Comparison of ENCODE assay signal across 9 mouse cellular contexts in the genomic region with DNA sequence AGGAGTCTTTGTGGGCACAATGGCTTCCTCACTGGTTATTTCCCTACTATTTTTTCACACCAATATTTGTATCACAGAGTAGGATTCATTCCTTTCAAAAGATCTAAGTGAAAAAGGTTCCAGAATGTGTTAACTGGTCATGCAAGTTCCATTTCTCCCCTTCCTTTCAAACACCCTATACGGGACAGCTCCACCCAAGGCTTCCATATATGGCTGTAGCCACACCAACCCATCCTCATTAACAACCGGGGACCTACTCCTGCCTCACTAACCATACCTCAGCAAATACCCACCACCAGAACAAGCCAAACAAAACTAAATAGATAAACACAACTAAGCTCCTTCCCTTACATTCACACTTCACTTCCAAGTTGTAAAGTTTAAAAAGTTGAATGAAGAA. TPM values are rescaled to one million over a fixed set of nuclear protein-coding genes. Genes with fewer than 3 reads are reported as not detected.
DNase-seq lines count a peak whose midpoint lies in the region; ATAC-seq and TF ChIP-seq lines count a peak whose summit lies in the region.
"Had no signal": no experiment of that assay in that cellular context is flagged by ENCODE, and none has a peak within 500 bp of the region (broad histone marks: within the 10 kb centered on the region; RNA-seq: fewer than 3 reads in every experiment).

No protein-coding gene starts in this region.

- no peaks in the 10 kb centered on the region for H3K27me3 ChIP-seq in heart, embryonic 15.5 days
- H3K27me3 ChIP-seq in hindbrain, embryonic 15.5 days: no peaks in the 10 kb centered on the region
- H3K27me3 ChIP-seq in midbrain, embryonic 15.5 days (replicated peaks): no peaks in the 10 kb centered on the region

- peak overlapping the region; percentile 79 for H3K4me3 ChIP-seq in heart, embryonic 15.5 days
- H3K4me3 ChIP-seq in hindbrain, embryonic 15.5 days: peak overlapping the region; percentile 91
- peak overlapping the region; percentile 90 for H3K4me3 ChIP-seq in midbrain, embryonic 15.5 days

- TF ChIP-seq CTCF in brain, embryonic 14.5 days (IDR thresholded peaks at IDR 0.05; ENCODE audit: borderline replicate concordance, extremely low read depth, insufficient read depth, insufficient read length): no peak

- DNase-seq in heart, postnatal 25 days (ENCODE audit: low spot score): no peak
- peak; percentile 24 for DNase-seq in brain, embryonic 14.5 days (ENCODE audit: low read depth)
- no peak for DNase-seq in spleen, adult 12 weeks (ENCODE audit: low spot score)
- no peak for DNase-seq in thymus, postnatal 4 days
- DNase-seq in layer of hippocampus, adult 9-10 months (ENCODE audit: low spot score): no peak
- DNase-seq: lung, postnatal 4 days had no signal

- no peak overlapping the region for H3K9ac ChIP-seq in heart, embryonic 15.5 days
- H3K9ac ChIP-seq in hindbrain, embryonic 15.5 days: peak overlapping the region; percentile 77; the same call in 1 of the 2 replicates
- H3K9ac ChIP-seq in midbrain, embryonic 15.5 days: no peak overlapping the region

- TF ChIP-seq POLR2A in brain, embryonic 14.5 days (IDR thresholded peaks at IDR 0.05; ENCODE audit: borderline replicate concordance, extremely low read depth, insufficient read depth, insufficient read length, poor library complexity, severe bottlenecking): no peak

- 8% methylated on average over 2 of the region's 2 CpGs for WGBS in heart, embryonic 15.5 days
- WGBS in hindbrain, embryonic 15.5 days: 2% methylated on average over 2 of the region's 2 CpGs
- WGBS in midbrain, embryonic 15.5 days: 12% methylated on average over 2 of the region's 2 CpGs

- no peak overlapping the region for H3K27ac ChIP-seq in heart, embryonic 15.5 days
- no peak overlapping the region for H3K27ac ChIP-seq in hindbrain, embryonic 15.5 days (replicated peaks)
- no peak overlapping the region for H3K27ac ChIP-seq in midbrain, embryonic 15.5 days

- intact Hi-C loops in heart, postnatal 25 days (cut with DNase I): loop anchor here (5.0 kb wide), 5 partner anchors 84 to 359 kb away; partner anchors contain the start of genes Immt, Krcc1 and Rnf103

- peak overlapping the region; percentile 71 for H3K4me2 ChIP-seq in heart, embryonic 15.5 days
- peak overlapping the region; percentile 71 for H3K4me2 ChIP-seq in hindbrain, embryonic 15.5 days
- peak overlapping the region; percentile 77 for H3K4me2 ChIP-seq in midbrain, embryonic 15.5 days

- no peaks in the 10 kb centered on the region for H3K9me3 ChIP-seq in heart, embryonic 15.5 days (replicated peaks)
- no peaks in the 10 kb centered on the region for H3K9me3 ChIP-seq in hindbrain, embryonic 15.5 days
- no peaks in the 10 kb centered on the region for H3K9me3 ChIP-seq in midbrain, embryonic 15.5 days

- peaks cover 25% of the 10 kb centered on the region for H3K36me3 ChIP-seq in heart, embryonic 15.5 days
- H3K36me3 ChIP-seq in hindbrain, embryonic 15.5 days: peaks cover 11% of the 10 kb centered on the region; the same call in 1 of the 2 replicates
- peaks cover 5% of the 10 kb centered on the region; the same call in 1 of the 2 replicates for H3K36me3 ChIP-seq in midbrain, embryonic 15.5 days (replicated peaks)

- peaks cover 21% of the 10 kb centered on the region for H3K4me1 ChIP-seq in heart, embryonic 15.5 days (replicated peaks)
- peaks cover 31% of the 10 kb centered on the region for H3K4me1 ChIP-seq in hindbrain, embryonic 15.5 days (replicated peaks)
- peaks cover 31% of the 10 kb centered on the region for H3K4me1 ChIP-seq in midbrain, embryonic 15.5 days

- ATAC-seq in heart, embryonic 15.5 days (replicated peaks; ENCODE audit: insufficient number of reproducible peaks, insufficient read depth, low FRiP score, low read depth): no peak
- no peak for ATAC-seq in hindbrain, embryonic 15.5 days (ENCODE audit: low FRiP score, low read depth)
- ATAC-seq in midbrain, embryonic 15.5 days (replicated peaks): no peak

RNA-seq across cellular contexts. Expression of gene Kdm3a, which starts 1.6 kb away (rescaled TPM):
- 30.3 and 36.8 TPM in 2 replicates for polyA plus RNA-seq in heart, embryonic 15.5 days (2015; fragmentation: Nextera tagmentation; extraction: Ambion mirVana)
- 10 to 100 TPM; 16.4 to 20.9 TPM for total RNA-seq in heart, postnatal 25 days (2021)
- polyA plus RNA-seq in brain, embryonic 14.5 days (2012; rRNA removed): 65.1 and 66.4 TPM in 2 replicates
- 37.4 and 38.3 TPM in 2 replicates for polyA plus RNA-seq in hindbrain, embryonic 15.5 days (2015; fragmentation: Nextera tagmentation; extraction: Ambion mirVana)
- polyA plus RNA-seq in midbrain, embryonic 15.5 days (2015; fragmentation: Nextera tagmentation; extraction: Ambion mirVana): 44.7 and 46.5 TPM in 2 replicates
